Mouse (Mus musculus): ENCODE results near the gene Gnat2.

DNA sequence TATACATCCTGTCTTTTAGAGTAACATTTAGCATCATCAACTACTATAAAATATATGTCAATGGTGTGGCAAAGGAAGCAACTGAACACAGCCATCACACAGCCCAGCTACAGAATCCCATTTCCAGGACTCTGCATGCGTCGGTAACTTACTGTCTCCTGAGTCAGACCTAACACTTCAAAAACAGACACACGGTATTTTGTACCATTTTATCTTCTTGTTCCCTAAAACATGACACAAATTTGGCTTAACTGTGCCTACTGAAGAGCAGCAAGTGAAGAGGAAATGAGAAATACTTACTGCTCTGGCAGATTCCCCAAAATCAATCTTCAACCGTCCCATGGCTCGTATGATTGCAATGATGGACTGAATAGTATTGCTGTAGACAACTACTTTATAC, 30.7 kb downstream of the Gnat2 start:
- TF ChIP-seq POLR2A (IDR thresholded peaks at IDR 0.05; ENCODE audit: borderline replicate concordance, extremely low read depth, insufficient read depth, insufficient read length, poor library complexity, severe bottlenecking), result no peak
- TF ChIP-seq CTCF (IDR thresholded peaks at IDR 0.05; ENCODE audit: borderline replicate concordance, extremely low read depth, insufficient read depth, insufficient read length), result no peak

All from brain, embryonic 14.5 days (tissue).